Mouse (Mus musculus): Measurements from ENCODE around the gene Mical3.

GRCm38 (mm10) chr6:120916074-120916971, 214.5 kb downstream of the Mical3 start, which contains the start of gene Bid:
- TF ChIP-seq GATA1 (IDR thresholded peaks at IDR 0.05; ENCODE audit: borderline replicate concordance, low read length) (no peak), FLI1 (IDR thresholded peaks at IDR 0.05; ENCODE audit: low read length) (no peak)
